Mouse (Mus musculus) thymus, postnatal 10 days (tissue): ENCODE data around the gene Lrmp.
"Not testable (repeated sequence)": the region's sequence is repeated elsewhere in the genome, so short reads cannot be mapped to it uniquely, and the experiment has no call there.

Experiments used
- DNase-seq, 2 experiments: peaks; one replicate each; pipeline ENCODE4 v3.0.0; 2021; ENCODE audit warnings: low spot score in 2 of 2

The Lrmp gene

GRCm38 (mm10) chr6:145104241-145104939 lies 11.1 kb upstream of the Lrmp start:
- no peak for DNase-seq

DNA sequence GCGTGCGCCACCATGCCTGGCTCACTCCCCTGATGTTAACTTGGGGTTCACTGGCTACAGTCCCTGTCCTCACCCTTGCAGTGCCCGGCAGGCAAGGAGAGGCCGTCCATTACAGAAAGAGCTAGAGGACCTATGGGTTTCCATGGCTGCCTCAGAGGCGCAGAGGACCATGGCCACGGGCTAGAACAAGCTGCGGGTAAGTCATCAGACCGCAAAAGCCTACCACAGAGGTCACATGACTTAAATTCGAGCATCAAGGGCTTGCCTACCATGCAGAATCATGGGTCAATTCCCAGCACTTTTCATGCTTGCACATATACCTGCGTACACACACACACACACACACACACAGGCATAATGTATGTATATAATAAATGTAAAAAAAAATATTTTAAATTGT lies 10.0 kb upstream of the Lrmp start:
- no peak for DNase-seq

GRCm38 (mm10) chr6:145106163-145106842 lies 9.2 kb upstream of the Lrmp start:
- no peak for DNase-seq

- no peak for DNase-seq
These were observed 4.7 kb upstream of the Lrmp start for GRCm38 (mm10) chr6:145110786-145111185.

- DNase-seq, result no peak
These were observed 2.6 kb upstream of the Lrmp start for GRCm38 (mm10) chr6:145112865-145113264.

- no peak for DNase-seq
These were observed 892 bp upstream of the Lrmp start for GRCm38 (mm10) chr6:145114561-145114960.

DNA sequence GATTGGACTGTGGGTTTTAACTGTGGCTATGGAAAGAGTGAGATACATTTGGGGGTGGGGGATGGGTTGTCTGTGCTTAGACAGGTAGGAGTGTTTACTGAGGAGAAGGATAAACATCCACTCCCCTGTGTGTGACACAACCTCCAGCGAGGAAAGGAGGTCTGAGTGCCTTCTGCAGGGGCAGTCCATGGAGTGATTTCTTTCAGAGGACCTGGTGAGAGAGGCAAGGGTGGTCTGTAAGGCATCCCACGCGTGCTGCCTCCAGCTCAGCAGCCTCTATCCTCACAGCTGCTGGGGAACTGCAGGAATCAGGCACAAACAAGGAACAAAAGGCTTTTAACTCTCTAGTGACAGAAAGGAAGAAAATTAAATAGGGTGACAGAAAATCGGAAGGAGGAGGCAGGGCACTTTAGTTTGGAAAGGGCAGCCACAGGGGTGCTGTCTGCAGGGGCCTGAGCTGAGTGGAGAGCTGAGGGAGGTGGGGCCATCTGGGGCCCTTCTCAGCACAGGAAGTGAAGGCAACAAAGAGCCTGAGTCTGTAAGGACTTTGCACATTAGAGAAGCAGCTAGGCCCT lies 732 bp downstream of the Lrmp start:
- DNase-seq, result peak; percentile 47 to 50

DNA sequence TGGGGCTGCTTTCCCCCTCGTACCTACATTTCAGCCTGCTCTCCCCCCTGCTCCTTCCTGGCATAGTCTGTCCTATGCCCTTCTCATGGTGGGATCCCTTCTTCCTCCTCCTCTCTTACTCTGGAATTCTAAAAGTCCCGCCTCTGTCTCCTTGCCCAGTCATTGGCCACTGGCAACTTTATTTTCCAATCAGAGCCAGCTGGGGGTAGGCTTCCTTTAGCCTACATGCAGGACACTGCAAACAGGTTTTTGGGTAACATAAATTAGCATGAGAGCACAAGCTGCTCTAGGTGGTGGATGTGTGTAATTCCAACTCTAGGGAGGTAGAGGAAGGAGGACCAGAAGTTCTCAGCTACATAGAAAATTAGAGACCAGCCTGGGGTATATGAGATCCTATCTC lies 4.6 kb downstream of the Lrmp start:
- no peak for DNase-seq

- DNase-seq, result peak; percentile 70 to 71
These were observed 5.5 kb downstream of the Lrmp start for GRCm38 (mm10) chr6:145120787-145121589.

DNA sequence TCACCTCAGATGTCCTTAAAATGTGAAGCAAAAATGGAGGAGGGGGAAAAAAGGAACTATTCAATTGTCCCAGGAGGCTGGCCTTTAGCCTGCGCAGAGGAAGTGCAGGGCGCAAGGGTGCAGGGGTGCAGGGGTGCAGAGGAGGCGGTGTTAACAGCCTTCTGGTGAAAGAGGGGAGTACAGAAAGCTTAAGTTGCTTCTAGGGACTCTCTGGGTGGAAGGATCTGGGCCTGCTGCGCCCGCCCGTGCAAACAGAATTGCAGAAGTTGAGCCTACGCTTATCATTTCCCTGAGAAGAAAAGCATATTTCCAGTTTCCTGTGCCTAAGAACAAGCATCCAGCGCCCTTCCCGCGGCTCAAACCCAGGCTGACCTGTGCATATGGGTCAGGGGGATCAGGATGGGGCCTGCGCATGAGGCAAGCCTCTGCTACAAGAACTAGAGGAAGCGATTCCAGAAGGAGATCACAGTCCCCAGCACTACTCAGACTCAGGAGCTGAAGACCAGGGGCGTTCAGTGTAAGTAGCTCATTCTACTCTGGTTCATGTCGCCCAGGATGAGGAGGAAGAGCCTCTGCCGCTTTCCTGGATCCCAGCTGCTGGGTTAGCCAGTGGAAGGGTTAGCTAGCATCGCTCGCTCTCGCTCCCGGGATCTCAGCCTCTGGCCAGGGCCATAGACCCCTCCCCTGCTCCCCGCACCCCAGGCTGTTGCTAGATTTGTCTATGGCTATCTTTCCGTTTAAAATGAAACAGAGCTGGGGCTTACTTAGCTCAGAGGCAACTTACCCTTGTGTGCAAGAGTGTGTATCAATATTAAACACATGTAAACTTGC lies 6.4 kb downstream of the Lrmp start:
- DNase-seq, result peak; percentile 70 to 73

DNA sequence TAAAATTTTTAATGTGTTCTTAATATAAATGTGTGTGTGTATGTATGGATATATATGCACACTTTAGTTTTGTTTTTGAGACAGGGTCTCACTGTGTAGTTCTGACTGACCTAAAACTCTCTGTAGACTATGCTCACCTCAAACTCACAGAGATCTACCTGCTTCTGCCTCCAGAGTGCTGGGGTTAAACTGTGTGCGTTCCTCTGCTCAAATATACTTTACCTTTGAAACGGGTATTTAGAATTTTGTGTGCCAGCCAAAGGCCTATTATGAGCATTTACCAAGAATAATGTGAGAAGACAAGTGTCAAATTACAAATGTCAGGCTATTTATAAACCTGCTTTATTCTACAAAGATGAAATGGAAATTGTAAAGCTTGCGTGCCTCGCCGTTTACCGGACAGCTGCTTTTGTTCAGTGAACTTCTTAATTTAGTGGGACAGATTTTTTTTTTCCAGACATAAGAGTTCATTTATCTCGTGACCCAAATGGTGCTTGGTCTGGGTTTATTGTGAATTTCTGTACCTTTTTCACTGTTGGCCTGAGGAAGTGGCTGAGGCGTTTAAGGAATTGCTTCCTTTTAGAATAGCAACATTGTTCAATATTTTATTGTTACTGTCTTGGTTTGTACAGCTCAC lies 7.1 kb downstream of the Lrmp start:
- no peak for DNase-seq

DNA sequence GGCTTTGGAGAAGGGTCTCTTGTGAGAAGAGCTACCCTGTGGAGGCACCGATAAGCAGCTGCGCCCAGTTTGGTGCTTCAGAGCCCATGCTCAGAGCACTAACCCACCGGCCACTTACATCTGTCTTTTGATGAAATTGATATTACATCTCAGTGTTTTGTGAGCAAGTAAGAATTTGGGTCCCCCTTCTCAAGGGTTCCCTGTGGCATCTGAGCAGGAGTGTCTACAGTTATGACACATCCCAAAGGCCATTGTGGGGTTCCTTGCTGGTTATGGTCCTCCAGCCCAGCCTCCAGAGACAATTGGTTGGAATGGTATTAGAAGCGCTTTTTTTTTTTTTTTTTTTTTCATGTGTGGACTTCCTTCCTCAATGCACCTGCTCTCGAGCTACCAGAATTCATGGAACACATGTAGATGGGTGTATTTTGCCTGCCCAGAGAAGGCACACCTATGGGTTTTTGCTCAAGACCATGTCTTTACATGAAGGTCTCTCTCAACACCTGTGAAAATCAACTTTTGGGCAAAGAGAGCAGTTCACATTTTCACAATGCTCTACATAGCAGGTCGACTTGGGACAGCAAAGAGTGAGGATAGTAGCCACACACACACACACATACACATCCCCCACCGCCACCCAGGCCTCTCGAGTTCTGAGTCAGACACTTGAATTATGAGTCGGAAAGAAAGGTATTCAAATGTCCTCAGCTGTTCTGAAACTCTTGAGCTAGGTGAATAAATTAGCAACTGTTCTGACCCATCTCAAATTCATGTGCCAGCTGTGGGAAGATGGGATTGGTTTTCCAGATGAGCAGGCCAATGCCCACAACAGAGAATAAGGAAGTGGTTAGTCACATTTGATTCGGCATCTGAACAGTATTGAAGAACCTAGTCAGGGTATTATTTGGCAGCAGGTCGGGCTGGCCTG lies 7.9 kb downstream of the Lrmp start:
- DNase-seq, result no peak

DNA sequence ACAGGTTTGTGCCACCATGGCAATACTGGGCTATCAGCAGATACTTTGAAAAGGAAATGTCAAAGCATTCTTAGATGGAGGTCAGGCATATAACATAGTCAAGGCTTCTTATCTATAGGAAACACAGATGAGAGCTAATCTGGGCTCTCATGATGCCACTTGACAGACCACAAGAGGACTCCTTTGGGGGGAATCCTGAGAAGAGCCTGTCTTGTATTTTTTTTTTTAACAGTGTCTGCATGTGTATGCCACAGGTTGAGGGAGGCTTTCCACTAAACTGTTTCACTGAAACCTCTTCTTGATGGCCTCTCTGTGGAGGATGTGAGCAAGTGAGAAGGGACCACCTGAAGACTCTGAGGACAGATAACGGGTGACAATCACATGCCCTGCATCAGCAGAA lies 9.2 kb downstream of the Lrmp start:
- no peak for DNase-seq

DNA sequence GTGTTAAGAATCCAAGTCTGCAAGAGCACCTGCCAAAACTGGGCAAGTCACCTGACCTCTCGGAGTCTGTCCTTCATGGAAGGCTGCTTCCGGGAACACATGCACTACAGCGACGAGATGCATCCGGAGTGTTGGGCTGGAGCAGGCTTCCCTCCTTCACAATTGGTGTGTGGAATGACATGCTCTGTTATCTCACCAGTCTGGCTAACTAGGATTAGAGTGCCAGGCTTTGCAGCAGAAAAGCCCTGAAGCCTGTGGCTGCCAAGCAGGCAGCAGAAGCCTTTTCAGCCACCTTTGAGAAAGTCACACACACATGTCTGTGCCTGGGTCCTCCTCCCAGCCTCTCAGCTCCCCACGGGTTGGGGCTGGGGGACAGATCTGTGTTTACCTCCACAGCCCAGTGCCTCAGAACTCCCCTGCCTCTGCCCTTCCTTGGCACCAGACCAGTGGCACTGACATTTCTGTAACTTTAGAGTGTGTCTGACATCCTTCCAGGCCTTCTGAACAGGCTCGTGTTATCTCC lies 10.2 kb downstream of the Lrmp start:
- DNase-seq, result no peak

GRCm38 (mm10) chr6:145127652-145128051 lies 12.2 kb downstream of the Lrmp start:
- no peak for DNase-seq

DNA sequence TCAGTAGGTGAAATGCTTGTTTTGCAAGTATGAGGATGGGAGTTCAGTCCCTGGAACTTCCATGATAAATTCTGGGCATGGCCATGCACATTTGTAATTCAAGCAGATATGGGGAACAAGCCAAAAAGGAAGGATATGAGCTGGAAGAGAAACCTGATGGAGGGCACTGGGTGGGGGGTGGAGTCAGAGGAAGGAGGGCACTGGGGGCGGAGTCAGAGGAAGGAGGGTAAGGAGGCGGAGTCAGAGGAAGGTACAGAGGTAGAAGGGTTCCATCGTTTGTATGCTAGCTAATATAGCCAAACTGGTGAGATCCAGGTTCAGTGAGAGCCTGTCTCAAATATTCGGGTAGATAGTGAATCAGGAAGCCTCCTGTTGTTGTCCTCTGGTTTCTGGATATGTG lies 14.1 kb downstream of the Lrmp start:
- no peak for DNase-seq

DNA sequence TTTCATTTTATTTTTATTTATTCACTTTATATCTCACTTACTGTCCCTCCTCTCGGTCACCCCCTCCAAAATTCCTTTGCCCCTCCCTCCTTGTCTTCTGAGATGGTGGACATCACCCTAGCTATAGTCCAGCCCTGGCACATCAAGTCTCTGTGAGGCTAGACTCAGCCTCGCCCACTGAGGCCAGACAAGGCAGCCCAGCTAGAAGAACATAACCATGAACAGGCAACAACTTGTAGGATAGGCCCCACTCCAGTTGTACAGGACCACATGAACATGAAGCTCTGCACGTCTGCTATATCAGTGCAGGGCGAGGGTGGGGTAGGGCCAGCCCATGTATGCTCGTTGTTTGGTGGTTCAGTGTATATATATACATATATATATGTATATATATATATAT lies 16.5 kb downstream of the Lrmp start:
- no peak for DNase-seq

- DNase-seq, result not testable (repeated sequence)
These were observed 17.5 kb downstream of the Lrmp start for GRCm38 (mm10) chr6:145132969-145133368.

DNA sequence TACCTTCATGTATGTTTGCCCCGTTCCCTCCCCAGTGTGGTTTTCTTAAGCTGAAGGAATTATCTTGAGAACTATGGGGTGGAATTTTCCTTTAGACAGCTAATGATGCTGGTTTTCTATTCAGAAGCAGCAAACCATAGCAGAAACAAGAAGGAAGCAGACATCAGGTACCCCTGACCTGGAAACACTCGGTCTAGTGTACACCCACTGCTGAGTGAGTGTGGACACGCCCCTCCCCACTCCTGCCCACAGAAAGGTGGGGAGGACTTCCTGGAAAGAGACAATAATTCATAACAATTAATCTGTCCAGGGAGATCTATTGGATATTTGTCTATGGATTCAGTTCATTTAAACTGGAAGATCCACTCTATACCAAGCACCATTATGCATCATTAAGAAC lies 19.8 kb downstream of the Lrmp start:
- no peak for DNase-seq

DNA sequence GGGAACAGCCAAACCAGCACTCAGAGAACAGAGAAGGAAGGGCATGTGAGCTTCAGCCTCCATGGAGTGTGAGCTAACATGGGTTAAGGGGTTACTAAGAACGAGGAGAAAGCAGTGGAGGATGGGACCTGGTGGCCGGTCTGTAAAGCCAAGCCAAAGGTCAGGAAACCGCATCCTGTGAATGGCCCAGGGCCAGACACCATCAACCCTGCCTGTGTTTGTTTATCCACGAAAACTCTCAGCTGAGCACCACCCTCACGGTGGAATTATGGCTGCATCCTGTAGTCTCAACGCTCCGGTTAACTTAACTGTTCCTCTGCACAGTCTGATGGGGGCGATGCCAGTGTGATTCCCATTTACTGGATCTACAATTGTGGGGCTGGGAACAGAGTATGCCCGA lies 20.4 kb downstream of the Lrmp start:
- DNase-seq, result no peak
